Mouse (Mus musculus) myocyte (in vitro differentiated cells): ENCODE data around the gene Smg1. TPM values are rescaled to one million over a fixed set of nuclear protein-coding genes. Genes with fewer than 3 reads are reported as not detected.

Experiments
- H3K27me3 ChIP-seq: one replicate; pipeline ENCODE4 v1.6.1; 2011; ENCODE audit not compliant: control insufficient read depth, insufficient read depth, insufficient read length
- H3K36me3 ChIP-seq: one replicate; pipeline ENCODE4 v1.6.1; 2011; ENCODE audit not compliant: control insufficient read depth, insufficient read depth
- H3K4me2 ChIP-seq: one replicate; pipeline ENCODE4 v1.6.1; 2011; ENCODE audit warnings: low read depth, control low read depth
- H3K4me3 ChIP-seq: one replicate; pipeline ENCODE4 v1.5.1; 2011; ENCODE audit warnings: mild to moderate bottlenecking, control low read depth, moderate library complexity
- H3K79me2 ChIP-seq: one replicate; pipeline ENCODE4 v1.6.1; 2011; ENCODE audit not compliant: control insufficient read depth, insufficient read depth
- H3ac ChIP-seq: one replicate; pipeline ENCODE4 v1.6.1; 2011; ENCODE audit not compliant: control insufficient read depth, insufficient read length
- CEBPB ChIP-seq: IDR thresholded peaks from 2 replicates; pipeline ENCODE4 v1.6.1; 2011; ENCODE audit warnings: mild to moderate bottlenecking, moderate library complexity; ENCODE audit not compliant: poor library complexity, insufficient read depth, severe bottlenecking
- E2F4 ChIP-seq: IDR thresholded peaks from one replicate; pipeline ENCODE4 v1.6.1; 2011; ENCODE audit warnings: mild to moderate bottlenecking, control low read depth, moderate library complexity; ENCODE audit not compliant: insufficient read depth
- MAX ChIP-seq: IDR thresholded peaks from one replicate; pipeline ENCODE4 v1.6.1; 2011; ENCODE audit warnings: low read depth, mild to moderate bottlenecking, control low read depth
- MYOD1 ChIP-seq, 3 experiments: IDR thresholded peaks; one replicate each; pipeline ENCODE4 v1.6.1; 2011; ENCODE audit warnings: control low read depth in 2 of 3, low read depth in 2 of 3, mild to moderate bottlenecking in 2 of 3, moderate library complexity in 1 of 3; ENCODE audit not compliant: insufficient read length in 2 of 3, control insufficient read depth in 1 of 3
- MYOG ChIP-seq, 3 experiments: IDR thresholded peaks; one replicate each; pipeline ENCODE4 v1.6.1; 2011; ENCODE audit warnings: control low read depth in 2 of 3, low read depth in 2 of 3, mild to moderate bottlenecking in 2 of 3; ENCODE audit not compliant: insufficient read length in 2 of 3, control insufficient read depth in 1 of 3, insufficient read depth in 1 of 3
- POLR2A ChIP-seq: IDR thresholded peaks from one replicate; pipeline ENCODE4 v1.6.1; 2011; ENCODE audit warnings: low read depth, mild to moderate bottlenecking, control low read depth, moderate library complexity; ENCODE audit not compliant: insufficient read length
- POLR2AphosphoS2 ChIP-seq: IDR thresholded peaks from one replicate; pipeline ENCODE4 v1.6.1; 2011; ENCODE audit warnings: low read depth, control low read depth; ENCODE audit not compliant: insufficient read length
- REST ChIP-seq: IDR thresholded peaks from one replicate; pipeline ENCODE4 v1.6.1; 2011; ENCODE audit warnings: mild to moderate bottlenecking, control low read depth, moderate library complexity; ENCODE audit not compliant: insufficient read depth, insufficient read length
- TCF12 ChIP-seq: IDR thresholded peaks from one replicate; pipeline ENCODE4 v1.6.1; 2011; ENCODE audit warnings: mild to moderate bottlenecking, control low read depth; ENCODE audit not compliant: poor library complexity, insufficient read depth, severe bottlenecking
- TCF3 ChIP-seq: IDR thresholded peaks from one replicate; pipeline ENCODE4 v1.6.1; 2011; ENCODE audit warnings: low read depth, control low read depth; ENCODE audit not compliant: insufficient read length
- USF1 ChIP-seq: IDR thresholded peaks from one replicate; pipeline ENCODE4 v1.6.1; 2011; ENCODE audit warnings: low read depth, mild to moderate bottlenecking, control low read depth, moderate library complexity
- polyA plus RNA-seq: library from polyadenylated mRNA; unstranded; fragments of >200 nt; fragmentation: generic; extraction: Trizol; gene quantifications from one replicate; pipeline ENCODE4 v1.2.1, GENCODE M21; 2012; ENCODE audit warnings: missing spikeins

The Smg1 gene
- polyA plus RNA-seq, 1 experiment = 7.9 TPM

DNA sequence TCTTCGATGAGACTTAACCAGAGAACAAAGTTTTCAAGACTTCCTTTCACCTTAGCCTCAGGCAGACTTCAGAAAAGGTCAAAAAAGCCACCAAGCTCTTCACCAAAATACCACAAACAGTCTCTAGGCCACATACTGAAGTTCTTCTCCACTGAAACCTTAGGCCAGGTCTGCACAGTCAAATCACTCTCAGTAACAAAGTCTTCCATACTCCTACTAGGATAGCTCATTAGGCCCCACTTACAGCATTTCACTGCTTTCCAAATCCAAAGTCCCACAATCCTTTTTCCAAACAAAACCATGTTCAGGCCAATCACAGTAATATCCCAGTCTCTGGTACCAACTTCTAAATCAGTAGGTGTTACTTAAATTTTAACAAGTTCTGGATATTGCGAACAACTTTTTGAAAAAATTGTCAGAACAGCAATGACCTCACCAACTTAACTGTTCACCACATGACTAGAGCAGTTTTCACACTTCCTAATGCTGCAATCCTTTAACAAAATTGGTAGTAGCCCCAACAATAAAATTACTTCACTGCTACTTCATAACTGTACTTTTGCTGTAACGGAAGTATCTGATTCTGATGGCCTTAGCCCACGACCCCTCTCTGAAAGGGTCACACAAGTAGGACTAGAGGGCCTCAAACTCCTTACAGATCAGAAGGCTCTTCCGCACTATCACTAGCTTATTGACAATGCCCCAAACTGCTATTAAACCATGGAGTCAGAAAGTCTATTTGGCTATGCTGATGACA is 129.8 kb downstream of the Smg1 start:
- no peak for TF ChIP-seq USF1
- no peak for TF ChIP-seq REST
- TF ChIP-seq E2F4 = no peak
- no peak for TF ChIP-seq TCF3
- TF ChIP-seq POLR2A = no peak
- TF ChIP-seq MYOD1 (IDR thresholded peaks at IDR 0.05; ENCODE audit: control insufficient read depth in 1 of 3, insufficient read length in 2 of 3, low read depth in 2 of 3) = no peak
- TF ChIP-seq MAX = no peak
- no peak for TF ChIP-seq CEBPB
- TF ChIP-seq TCF12 = no peak
- H3ac ChIP-seq = no peak overlapping the region
- peak overlapping the region; percentile 96 for H3K4me2 ChIP-seq
- peak overlapping the region; percentile 99 for H3K4me3 ChIP-seq
- H3K27me3 ChIP-seq = no peaks in the 10 kb centered on the region
- H3K79me2 ChIP-seq = peaks cover 58% of the 10 kb centered on the region
- H3K36me3 ChIP-seq = peaks cover 60% of the 10 kb centered on the region

DNA sequence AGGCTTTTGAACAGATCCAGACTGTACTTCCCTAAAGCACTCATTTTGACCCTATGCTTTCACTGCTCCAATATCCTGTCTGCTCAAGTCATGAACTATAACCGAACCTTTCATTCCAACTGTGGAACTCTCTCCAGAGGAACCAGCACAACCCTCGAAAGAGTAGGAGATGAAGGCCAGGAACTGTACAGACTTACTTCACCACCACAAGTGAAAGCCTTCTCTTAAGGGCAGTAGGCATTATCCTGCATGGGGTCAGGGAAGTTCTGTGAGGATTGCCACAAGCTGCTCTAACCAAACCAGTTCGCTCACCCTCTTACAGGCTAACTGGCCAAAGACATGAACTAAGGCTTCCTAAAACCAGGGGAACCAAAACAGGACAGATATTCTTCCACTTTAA is 132.3 kb downstream of the Smg1 start:
- Histone ChIP-seq H3K27me3 (no peaks in the 10 kb centered on the region), H3K4me2 (peak overlapping the region; percentile 18), H3K79me2 (peaks cover 58% of the 10 kb centered on the region), H3ac (no peak overlapping the region), H3K36me3 (peaks cover 80% of the 10 kb centered on the region), H3K4me3 (no peak overlapping the region)
- no peak for TF ChIP-seq CEBPB
- TF ChIP-seq E2F4 = no peak
- no peak for TF ChIP-seq USF1
- no peak for TF ChIP-seq MYOG (IDR thresholded peaks at IDR 0.05; ENCODE audit: control insufficient read depth in 1 of 3, insufficient read depth in 1 of 3, insufficient read length in 2 of 3, low read depth in 2 of 3)
- no peak for TF ChIP-seq POLR2AphosphoS2
- TF ChIP-seq TCF3 = no peak
- TF ChIP-seq POLR2A = no peak
- no peak for TF ChIP-seq REST
- no peak for TF ChIP-seq TCF12

DNA sequence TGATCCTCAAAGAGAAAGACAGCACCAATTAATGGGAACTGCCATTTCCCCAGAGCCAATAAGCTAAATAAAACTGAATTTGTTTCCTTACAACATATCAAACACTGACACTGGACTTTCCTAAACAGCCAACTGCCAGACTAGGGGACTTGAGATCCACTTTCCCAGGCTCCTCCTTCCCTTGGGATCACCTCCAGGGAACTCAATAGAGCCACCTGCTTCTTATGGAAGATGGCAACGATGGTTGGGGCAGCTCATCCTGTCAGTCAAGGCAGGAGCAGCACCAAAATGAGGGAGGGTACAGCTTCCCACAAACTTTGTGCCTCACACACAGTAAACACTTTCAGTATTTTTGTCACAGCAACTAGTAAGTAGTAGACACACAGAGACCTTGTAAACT is 135.8 kb downstream of the Smg1 start:
- TF ChIP-seq TCF12 (no peak), POLR2AphosphoS2 (peak; percentile 28), E2F4 (no peak)
- no peak overlapping the region for H3K4me2 ChIP-seq
- peaks cover 26% of the 10 kb centered on the region for H3K79me2 ChIP-seq
- H3K4me3 ChIP-seq = no peak overlapping the region
- H3ac ChIP-seq = no peak overlapping the region
- peaks cover 61% of the 10 kb centered on the region for H3K36me3 ChIP-seq
- H3K27me3 ChIP-seq = no peaks in the 10 kb centered on the region

- no peak for TF ChIP-seq POLR2AphosphoS2
- peak; percentile 46 for TF ChIP-seq USF1
- Histone ChIP-seq H3K36me3 (peaks cover 37% of the 10 kb centered on the region), H3K4me2 (no peak overlapping the region), H3ac (no peak overlapping the region), H3K79me2 (no peaks in the 10 kb centered on the region), H3K27me3 (no peaks in the 10 kb centered on the region), H3K4me3 (no peak overlapping the region)
Observed at GRCm38 (mm10) chr7:118104458-118105052, 138.9 kb downstream of the Smg1 start.

- Histone ChIP-seq H3K4me3 (no peak overlapping the region), H3ac (no peak overlapping the region), H3K79me2 (no peaks in the 10 kb centered on the region), H3K4me2 (no peak overlapping the region), H3K36me3 (peaks cover 28% of the 10 kb centered on the region), H3K27me3 (no peaks in the 10 kb centered on the region)
- TF ChIP-seq TCF12 (no peak), POLR2AphosphoS2 (peak; percentile 65)
Observed at GRCm38 (mm10) chr7:118103462-118104379, 139.7 kb downstream of the Smg1 start.
